Mouse (Mus musculus) forebrain, embryonic 15.5 days (tissue): ENCODE data around the gene Helz. TPM values are rescaled to one million over a fixed set of nuclear protein-coding genes. Genes with fewer than 3 reads are reported as not detected.

ENCODE experiments used
- ATAC-seq: fragments of 200-750 bp; cut with Nextera tagmentation; replicated peaks from 2 replicates; pipeline ENCODE4 v1.8.0; 2017; ENCODE audit warnings: mild to moderate bottlenecking, moderate TSS enrichment, moderate library complexity
- H3K27ac ChIP-seq: fragments of 300-500 bp; sonication (generic); replicated peaks from 2 replicates; pipeline ENCODE4 v1.5.1; 2015; ENCODE audit warnings: mild to moderate bottlenecking, inconsistent platforms
- H3K27me3 ChIP-seq: fragments of 300-500 bp; sonication (generic); 2 replicates; pipeline ENCODE4 v1.6.1; 2015; ENCODE audit warnings: inconsistent platforms
- H3K36me3 ChIP-seq: fragments of 300-500 bp; sonication (generic); 2 replicates; pipeline ENCODE4 v1.6.1; 2015; ENCODE audit warnings: mild to moderate bottlenecking, inconsistent platforms
- H3K4me1 ChIP-seq: fragments of 300-500 bp; sonication (generic); 2 replicates; pipeline ENCODE4 v1.6.1; 2015; ENCODE audit warnings: inconsistent platforms
- H3K4me2 ChIP-seq: fragments of 300-500 bp; sonication (generic); replicated peaks from 2 replicates; pipeline ENCODE4 v1.6.1; 2015; ENCODE audit warnings: mild to moderate bottlenecking, inconsistent platforms
- H3K4me3 ChIP-seq: fragments of 300-500 bp; sonication (generic); 2 replicates; pipeline ENCODE4 v1.5.1; 2015; ENCODE audit warnings: mild to moderate bottlenecking, inconsistent platforms
- H3K9ac ChIP-seq: fragments of 300-500 bp; sonication (generic); replicated peaks from 2 replicates; pipeline ENCODE4 v1.6.1; 2015; ENCODE audit warnings: mild to moderate bottlenecking, inconsistent platforms
- H3K9me3 ChIP-seq: fragments of 300-500 bp; sonication (generic); 2 replicates; pipeline ENCODE4 v1.6.1; 2016; ENCODE audit warnings: inconsistent platforms
- WGBS: fragments of 180-500 bp; shearing (Covaris S2); methylation state at CpG from one replicate; pipeline ENCODE4 v1.1.7; 2015; ENCODE audit warnings: mixed read lengths; 5-methylcytosine and 5-hydroxymethylcytosine counted together
- polyA plus RNA-seq: library from polyadenylated mRNA; unstranded; fragments of >200 nt; fragmentation: Nextera tagmentation; extraction: Ambion mirVana; gene quantifications from 2 replicates; pipeline ENCODE4 v1.2.1, GENCODE M21; 2015

Gene Helz
- polyA plus RNA-seq, 1 experiment from 2014 or later: 18.7 TPM

GRCm38 (mm10) chr11:107524966-107525365 is 22.8 kb upstream of the Helz start:
- Histone ChIP-seq H3K4me3 (no peak overlapping the region), H3K27ac (no peak overlapping the region), H3K4me2 (no peak overlapping the region), H3K27me3 (no peaks in the 10 kb centered on the region), H3K4me1 (no peaks in the 10 kb centered on the region), H3K36me3 (no peaks in the 10 kb centered on the region), H3K9me3 (no peaks in the 10 kb centered on the region), H3K9ac (no peak overlapping the region)
- ATAC-seq: no peak
- WGBS: 86% methylated on average over 1 of the region's 1 CpGs

GRCm38 (mm10) chr11:107527632-107528031 is 20.1 kb upstream of the Helz start:
- H3K27ac ChIP-seq: no peak overlapping the region
- H3K9ac ChIP-seq: no peak overlapping the region
- H3K4me3 ChIP-seq: no peak overlapping the region
- no peaks in the 10 kb centered on the region for H3K27me3 ChIP-seq
- H3K4me1 ChIP-seq: no peaks in the 10 kb centered on the region
- no peak for ATAC-seq
- 35% methylated on average over 3 of the region's 3 CpGs for WGBS
- H3K9me3 ChIP-seq: no peaks in the 10 kb centered on the region
- H3K36me3 ChIP-seq: no peaks in the 10 kb centered on the region
- no peak overlapping the region for H3K4me2 ChIP-seq

- Histone ChIP-seq H3K4me2 (no peak overlapping the region), H3K36me3 (no peaks in the 10 kb centered on the region), H3K9me3 (no peaks in the 10 kb centered on the region), H3K4me1 (no peaks in the 10 kb centered on the region), H3K9ac (no peak overlapping the region), H3K27me3 (no peaks in the 10 kb centered on the region), H3K4me3 (no peak overlapping the region), H3K27ac (no peak overlapping the region)
- ATAC-seq: no peak
- WGBS: 62% methylated on average over 8 of the region's 8 CpGs
These were observed 18.4 kb upstream of the Helz start for GRCm38 (mm10) chr11:107529320-107529719.

GRCm38 (mm10) chr11:107531445-107531844 is 16.3 kb upstream of the Helz start:
- H3K27ac ChIP-seq: no peak overlapping the region
- no peaks in the 10 kb centered on the region for H3K9me3 ChIP-seq
- no peaks in the 10 kb centered on the region for H3K27me3 ChIP-seq
- WGBS: 69% methylated on average over 4 of the region's 4 CpGs
- no peak overlapping the region for H3K9ac ChIP-seq
- no peak overlapping the region for H3K4me2 ChIP-seq
- no peaks in the 10 kb centered on the region for H3K36me3 ChIP-seq
- no peaks in the 10 kb centered on the region for H3K4me1 ChIP-seq
- no peak overlapping the region for H3K4me3 ChIP-seq
- no peak for ATAC-seq

GRCm38 (mm10) chr11:107532271-107532670 is 15.5 kb upstream of the Helz start:
- no peak for ATAC-seq
- WGBS: 33% methylated on average over 5 of the region's 5 CpGs

GRCm38 (mm10) chr11:107538994-107539393 is 8.7 kb upstream of the Helz start:
- ATAC-seq: no peak
- WGBS: 91% methylated on average over 4 of the region's 4 CpGs

More at GRCm38 (mm10) chr11:107532271-107532670, 15.5 kb upstream of the Helz start:
- no peaks in the 10 kb centered on the region for H3K9me3 ChIP-seq
- H3K36me3 ChIP-seq: no peaks in the 10 kb centered on the region
- H3K9ac ChIP-seq: no peak overlapping the region
- H3K4me3 ChIP-seq: no peak overlapping the region
- no peaks in the 10 kb centered on the region for H3K4me1 ChIP-seq
- H3K27ac ChIP-seq: no peak overlapping the region
- H3K27me3 ChIP-seq: no peaks in the 10 kb centered on the region
- H3K4me2 ChIP-seq: no peak overlapping the region

GRCm38 (mm10) chr11:107540339-107540738 is 7.4 kb upstream of the Helz start:
- WGBS: 54% methylated on average over 1 of the region's 1 CpGs
- Histone ChIP-seq H3K27ac (no peak overlapping the region), H3K27me3 (no peaks in the 10 kb centered on the region), H3K9me3 (no peaks in the 10 kb centered on the region), H3K4me1 (no peaks in the 10 kb centered on the region), H3K9ac (no peak overlapping the region), H3K4me2 (no peak overlapping the region), H3K36me3 (no peaks in the 10 kb centered on the region), H3K4me3 (no peak overlapping the region)
- no peak for ATAC-seq

More at GRCm38 (mm10) chr11:107538994-107539393, 8.7 kb upstream of the Helz start:
- Histone ChIP-seq H3K9ac (no peak overlapping the region), H3K4me3 (no peak overlapping the region), H3K4me1 (no peaks in the 10 kb centered on the region), H3K4me2 (no peak overlapping the region), H3K27me3 (no peaks in the 10 kb centered on the region), H3K9me3 (no peaks in the 10 kb centered on the region), H3K36me3 (no peaks in the 10 kb centered on the region), H3K27ac (no peak overlapping the region)

GRCm38 (mm10) chr11:107545747-107546476 is 1.8 kb upstream of the Helz start:
- Histone ChIP-seq H3K4me2 (peak overlapping the region; percentile 100), H3K4me1 (peaks cover 21% of the 10 kb centered on the region), H3K4me3 (peak overlapping the region; percentile 63; the same call in 1 of the 2 replicates), H3K27me3 (no peaks in the 10 kb centered on the region), H3K9ac (no peak overlapping the region), H3K27ac (no peak overlapping the region), H3K9me3 (no peaks in the 10 kb centered on the region), H3K36me3 (peaks cover 13% of the 10 kb centered on the region)
- ATAC-seq: no peak
- WGBS: 11% methylated on average over 13 of the region's 13 CpGs

GRCm38 (mm10) chr11:107546667-107547301 is 946 bp upstream of the Helz start:
- peak overlapping the region; percentile 63 for H3K4me3 ChIP-seq
- H3K4me2 ChIP-seq: peak overlapping the region; percentile 100
- H3K9me3 ChIP-seq: no peaks in the 10 kb centered on the region
- H3K27ac ChIP-seq: no peak overlapping the region
- peaks cover 21% of the 10 kb centered on the region for H3K4me1 ChIP-seq
- peak; percentile 49; the same call in 1 of the 2 replicates for ATAC-seq
- H3K27me3 ChIP-seq: no peaks in the 10 kb centered on the region
- WGBS: under 1% methylated on average over 36 of the region's 37 CpGs
- peaks cover 18% of the 10 kb centered on the region for H3K36me3 ChIP-seq
- H3K9ac ChIP-seq: peak overlapping the region; percentile 66

GRCm38 (mm10) chr11:107548204-107548975 is 660 bp downstream of the Helz start:
- H3K27me3 ChIP-seq: no peaks in the 10 kb centered on the region
- WGBS: 9% methylated on average over 23 of the region's 39 CpGs
- H3K4me2 ChIP-seq: peak overlapping the region; percentile 100
- no peaks in the 10 kb centered on the region for H3K9me3 ChIP-seq
- H3K27ac ChIP-seq: peak overlapping the region; percentile 66
- ATAC-seq: no peak
- peaks cover 21% of the 10 kb centered on the region for H3K4me1 ChIP-seq
- peaks cover 18% of the 10 kb centered on the region for H3K36me3 ChIP-seq
- peak overlapping the region; percentile 63 for H3K4me3 ChIP-seq
- H3K9ac ChIP-seq: peak overlapping the region; percentile 66

GRCm38 (mm10) chr11:107559874-107560273 is 12.1 kb downstream of the Helz start:
- Histone ChIP-seq H3K4me1 (no peaks in the 10 kb centered on the region), H3K9me3 (no peaks in the 10 kb centered on the region), H3K4me3 (no peak overlapping the region), H3K4me2 (no peak overlapping the region), H3K27me3 (no peaks in the 10 kb centered on the region), H3K27ac (no peak overlapping the region), H3K36me3 (peaks cover 24% of the 10 kb centered on the region), H3K9ac (no peak overlapping the region)
- WGBS: 95% methylated on average over 5 of the region's 5 CpGs
- no peak for ATAC-seq

- Histone ChIP-seq H3K4me3 (no peak overlapping the region), H3K9ac (no peak overlapping the region), H3K4me2 (no peak overlapping the region), H3K27ac (no peak overlapping the region), H3K27me3 (no peaks in the 10 kb centered on the region), H3K4me1 (no peaks in the 10 kb centered on the region), H3K36me3 (0 out of 2 replicates have a peak, but pooled peaks cover 1% of the 10 kb centered on the region), H3K9me3 (no peaks in the 10 kb centered on the region)
- WGBS: 95% methylated on average over 3 of the region's 3 CpGs
- ATAC-seq: no peak
These were observed 19.7 kb downstream of the Helz start for GRCm38 (mm10) chr11:107567431-107567830.
